Mouse (Mus musculus) kidney, embryonic 16.5 days (tissue): ENCODE data around the gene Fermt1. TPM values are rescaled to one million over a fixed set of nuclear protein-coding genes. Genes with fewer than 3 reads are reported as not detected.
A peak's percentile ranks its signal among the peaks of the same experiment; 100 is the strongest.

ENCODE experiments used
- ATAC-seq: fragments of 200-750 bp; cut with Nextera tagmentation; 2 replicates; pipeline ENCODE4 v1.8.0; 2017; ENCODE audit warnings: moderate TSS enrichment; ENCODE audit not compliant: low FRiP score, low TSS enrichment
- H3K27ac ChIP-seq: fragments of 300-500 bp; sonication (generic); 2 replicates; pipeline ENCODE4 v1.5.1; 2014; ENCODE audit warnings: low read length
- H3K27me3 ChIP-seq: fragments of 300-500 bp; sonication (generic); 2 replicates; pipeline ENCODE4 v1.6.1; 2014; ENCODE audit warnings: low read length, control low read depth, mixed read lengths; ENCODE audit not compliant: insufficient read depth
- H3K36me3 ChIP-seq: fragments of 300-500 bp; sonication (generic); 2 replicates; pipeline ENCODE4 v1.6.1; 2014; ENCODE audit warnings: low read length, control low read depth, mixed read lengths; ENCODE audit not compliant: insufficient read depth
- H3K4me1 ChIP-seq: fragments of 300-500 bp; sonication (generic); 2 replicates; pipeline ENCODE4 v1.6.1; 2014; ENCODE audit warnings: low read length, control low read depth, mixed read lengths; ENCODE audit not compliant: insufficient read depth
- H3K4me2 ChIP-seq: fragments of 300-500 bp; sonication (generic); replicated peaks from 2 replicates; pipeline ENCODE4 v1.6.1; 2014; ENCODE audit warnings: low read depth, low read length
- H3K4me3 ChIP-seq: fragments of 300-500 bp; sonication (generic); 2 replicates; pipeline ENCODE4 v1.5.1; 2014; ENCODE audit warnings: mild to moderate bottlenecking, low read length
- H3K9ac ChIP-seq: fragments of 300-500 bp; sonication (generic); replicated peaks from 2 replicates; pipeline ENCODE4 v1.6.1; 2014; ENCODE audit warnings: low read length
- H3K9me3 ChIP-seq: fragments of 300-500 bp; sonication (generic); 2 replicates; pipeline ENCODE4 v1.6.1; 2016; ENCODE audit warnings: low read length, control low read depth
- WGBS: fragments of 180-500 bp; shearing (Covaris S2); extraction: QIAGEN DNeasy Blood & Tissue Kit; methylation state at CpG from one replicate; pipeline ENCODE4 v1.1.7; 2014; 5-methylcytosine and 5-hydroxymethylcytosine counted together
- polyA plus RNA-seq: library from polyadenylated mRNA; unstranded; fragments of >200 nt; fragmentation: Nextera tagmentation; extraction: Ambion mirVana; gene quantifications from 2 replicates; pipeline ENCODE4 v1.2.1, GENCODE M21; 2015

Gene Fermt1
- polyA plus RNA-seq, 1 experiment from 2014 or later, result 15.8 TPM

- peak overlapping the region; percentile 42 for H3K9ac ChIP-seq
These were observed 888 bp downstream of the Fermt1 start for GRCm38 (mm10) chr2:132944711-132945325.

GRCm38 (mm10) chr2:132943997-132944396 is 1.7 kb downstream of the Fermt1 start:
- H3K9ac ChIP-seq, result no peak overlapping the region
- 32% methylated on average over 13 of the region's 13 CpGs for WGBS
- peak overlapping the region; percentile 34 for H3K4me2 ChIP-seq
- no peaks in the 10 kb centered on the region for H3K9me3 ChIP-seq
- H3K27me3 ChIP-seq, result peaks cover 46% of the 10 kb centered on the region
- H3K4me1 ChIP-seq, result peaks cover 7% of the 10 kb centered on the region; the same call in 1 of the 2 replicates
- H3K36me3 ChIP-seq, result no peaks in the 10 kb centered on the region
- no peak for ATAC-seq
- H3K4me3 ChIP-seq, result peak overlapping the region; percentile 18; the same call in 1 of the 2 replicates
- no peak overlapping the region for H3K27ac ChIP-seq

More at GRCm38 (mm10) chr2:132944711-132945325, 888 bp downstream of the Fermt1 start:
- Histone ChIP-seq H3K9me3 (no peaks in the 10 kb centered on the region), H3K4me2 (peak overlapping the region; percentile 53), H3K27me3 (peaks cover 46% of the 10 kb centered on the region), H3K36me3 (no peaks in the 10 kb centered on the region), H3K4me3 (peak overlapping the region; percentile 42), H3K4me1 (peaks cover 7% of the 10 kb centered on the region; the same call in 1 of the 2 replicates), H3K27ac (peak overlapping the region; percentile 26)
- no peak for ATAC-seq
- 6% methylated on average over 24 of the region's 24 CpGs for WGBS

- H3K4me3 ChIP-seq, result peak overlapping the region; percentile 18; the same call in 1 of the 2 replicates
- H3K4me2 ChIP-seq, result peak overlapping the region; percentile 34
- H3K9ac ChIP-seq, result no peak overlapping the region
- 28% methylated on average over 9 of the region's 9 CpGs for WGBS
- H3K4me1 ChIP-seq, result peaks cover 7% of the 10 kb centered on the region; the same call in 1 of the 2 replicates
- no peaks in the 10 kb centered on the region for H3K36me3 ChIP-seq
- no peaks in the 10 kb centered on the region for H3K9me3 ChIP-seq
- no peak overlapping the region for H3K27ac ChIP-seq
- H3K27me3 ChIP-seq, result peaks cover 46% of the 10 kb centered on the region
- no peak for ATAC-seq
These were observed 2.1 kb downstream of the Fermt1 start for GRCm38 (mm10) chr2:132943596-132943995.

GRCm38 (mm10) chr2:132939056-132939455 is 6.7 kb downstream of the Fermt1 start:
- H3K4me2 ChIP-seq, result no peak overlapping the region
- H3K36me3 ChIP-seq, result no peaks in the 10 kb centered on the region
- H3K9me3 ChIP-seq, result no peaks in the 10 kb centered on the region
- no peaks in the 10 kb centered on the region for H3K4me1 ChIP-seq
- ATAC-seq, result peak; percentile 59; the same call in 1 of the 2 replicates
- peaks cover 11% of the 10 kb centered on the region for H3K27me3 ChIP-seq
- peak overlapping the region; percentile 68; the same call in 1 of the 2 replicates for H3K27ac ChIP-seq
- 65% methylated on average over 14 of the region's 14 CpGs for WGBS
- H3K9ac ChIP-seq, result no peak overlapping the region
- no peak overlapping the region for H3K4me3 ChIP-seq

- no peak for ATAC-seq
- H3K9me3 ChIP-seq, result 0 out of 2 replicates have a peak, but pooled peaks cover 5% of the 10 kb centered on the region
- H3K4me2 ChIP-seq, result no peak overlapping the region
- H3K4me1 ChIP-seq, result no peaks in the 10 kb centered on the region
- no peaks in the 10 kb centered on the region for H3K36me3 ChIP-seq
- no peak overlapping the region for H3K27ac ChIP-seq
- 85% methylated on average over 4 of the region's 4 CpGs for WGBS
- no peak overlapping the region for H3K9ac ChIP-seq
- no peaks in the 10 kb centered on the region for H3K27me3 ChIP-seq
- no peak overlapping the region for H3K4me3 ChIP-seq
These were observed 9.5 kb downstream of the Fermt1 start for GRCm38 (mm10) chr2:132936176-132936575.

- Histone ChIP-seq H3K36me3 (no peaks in the 10 kb centered on the region), H3K4me2 (no peak overlapping the region), H3K27me3 (no peaks in the 10 kb centered on the region), H3K4me3 (no peak overlapping the region), H3K4me1 (no peaks in the 10 kb centered on the region), H3K9me3 (0 out of 2 replicates have a peak, but pooled peaks cover 5% of the 10 kb centered on the region), H3K9ac (no peak overlapping the region), H3K27ac (no peak overlapping the region)
- 92% methylated on average over 4 of the region's 4 CpGs for WGBS
- ATAC-seq, result no peak
These were observed 11.0 kb downstream of the Fermt1 start for GRCm38 (mm10) chr2:132934711-132935110.

GRCm38 (mm10) chr2:132934142-132934541 is 11.6 kb downstream of the Fermt1 start:
- Histone ChIP-seq H3K4me1 (no peaks in the 10 kb centered on the region), H3K4me2 (no peak overlapping the region), H3K27ac (no peak overlapping the region), H3K9ac (no peak overlapping the region), H3K36me3 (no peaks in the 10 kb centered on the region), H3K4me3 (no peak overlapping the region), H3K9me3 (0 out of 2 replicates have a peak, but pooled peaks cover 5% of the 10 kb centered on the region), H3K27me3 (no peaks in the 10 kb centered on the region)
- ATAC-seq, result no peak
- 80% methylated on average over 2 of the region's 2 CpGs for WGBS

- no peaks in the 10 kb centered on the region for H3K36me3 ChIP-seq
- no peak overlapping the region for H3K4me2 ChIP-seq
- H3K4me3 ChIP-seq, result no peak overlapping the region
- H3K27ac ChIP-seq, result no peak overlapping the region
- 75% methylated on average over 2 of the region's 2 CpGs for WGBS
- H3K9ac ChIP-seq, result no peak overlapping the region
- H3K9me3 ChIP-seq, result 0 out of 2 replicates have a peak, but pooled peaks cover 5% of the 10 kb centered on the region
- no peaks in the 10 kb centered on the region for H3K4me1 ChIP-seq
- peak; percentile 84 for ATAC-seq
- H3K27me3 ChIP-seq, result no peaks in the 10 kb centered on the region
These were observed 16.7 kb downstream of the Fermt1 start for GRCm38 (mm10) chr2:132928999-132929398.

GRCm38 (mm10) chr2:132927871-132928270 is 17.8 kb downstream of the Fermt1 start:
- Histone ChIP-seq H3K36me3 (no peaks in the 10 kb centered on the region), H3K27ac (no peak overlapping the region), H3K9ac (no peak overlapping the region), H3K4me1 (no peaks in the 10 kb centered on the region; the same call in 1 of the 2 replicates), H3K4me3 (no peak overlapping the region), H3K27me3 (no peaks in the 10 kb centered on the region), H3K9me3 (0 out of 2 replicates have a peak, but pooled peaks cover 5% of the 10 kb centered on the region), H3K4me2 (no peak overlapping the region)
- ATAC-seq, result no peak
- WGBS, result 43% methylated on average over 2 of the region's 2 CpGs

- H3K27ac ChIP-seq, result no peak overlapping the region
- no peaks in the 10 kb centered on the region for H3K27me3 ChIP-seq
- no peak overlapping the region for H3K4me3 ChIP-seq
- no peak overlapping the region for H3K4me2 ChIP-seq
- 0 out of 2 replicates have a peak, but pooled peaks cover 5% of the 10 kb centered on the region for H3K9me3 ChIP-seq
- no peak for ATAC-seq
- 74% methylated on average over 2 of the region's 2 CpGs for WGBS
- H3K4me1 ChIP-seq, result peaks cover 3% of the 10 kb centered on the region; the same call in 1 of the 2 replicates
- H3K9ac ChIP-seq, result no peak overlapping the region
- H3K36me3 ChIP-seq, result no peaks in the 10 kb centered on the region
These were observed 18.4 kb downstream of the Fermt1 start for GRCm38 (mm10) chr2:132927298-132927697.
